ENCODE assay signal across 8 mouse cellular contexts in the genomic region with DNA sequence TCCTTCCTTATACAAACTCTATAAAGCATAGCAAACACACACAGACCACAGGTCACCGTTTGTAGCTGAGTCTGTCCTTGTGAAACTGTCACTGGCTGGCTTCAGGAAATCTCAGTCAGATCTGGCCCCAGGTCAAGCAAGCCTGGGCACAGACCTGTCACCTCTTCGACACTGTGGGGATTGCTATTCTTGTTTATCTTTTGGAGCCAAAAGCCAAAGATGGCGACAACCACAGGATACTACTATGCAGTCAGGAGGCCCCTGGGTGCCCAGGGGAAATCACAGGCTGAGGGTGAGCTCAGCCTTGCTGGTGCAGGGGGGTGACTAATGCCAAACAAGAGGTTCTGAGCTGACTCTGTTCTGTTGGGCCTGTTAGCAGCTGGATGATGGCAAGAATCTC. TPM values are rescaled to one million over a fixed set of nuclear protein-coding genes. Genes with fewer than 3 reads are reported as not detected.
DNase-seq lines count a peak whose midpoint lies in the region; ATAC-seq and TF ChIP-seq lines count a peak whose summit lies in the region.
"Had no signal": no experiment of that assay in that cellular context is flagged by ENCODE, and none has a peak within 500 bp of the region (broad histone marks: within the 10 kb centered on the region; RNA-seq: fewer than 3 reads in every experiment).

No protein-coding gene starts in this region.

- no peak; the same call in 1 of the 2 replicates for TF ChIP-seq RAD21 in CH12.LX (IDR thresholded peaks at IDR 0.05; ENCODE audit: low read depth, low read length)

- TF ChIP-seq EP300 in CH12.LX (IDR thresholded peaks at IDR 0.05; ENCODE audit: low read length), result peak; percentile 51; the same call in 1 of the 2 replicates

- peak overlapping the region; percentile 7; the same call in 1 of the 2 replicates for H3K27ac ChIP-seq in liver, embryonic 15.5 days (replicated peaks)
- H3K27ac ChIP-seq in liver, embryonic 11.5 days (ENCODE audit: low read depth, low read length), result no peak overlapping the region
- H3K27ac ChIP-seq in CH12.LX (ENCODE audit: insufficient read depth, low read depth) (peak overlapping the region; percentile 94), macrophage (peak overlapping the region; percentile 15; the same call in 1 of the 2 replicates)
- no peak overlapping the region for H3K27ac ChIP-seq in forebrain, embryonic 15.5 days (replicated peaks)

- no peak overlapping the region for H3K4me3 ChIP-seq in liver, embryonic 15.5 days (replicated peaks)
- no peak overlapping the region for H3K4me3 ChIP-seq in liver, embryonic 11.5 days (ENCODE audit: low read depth, low read length)
- H3K4me3 ChIP-seq in CH12.LX (replicated peaks in 1 of 3; ENCODE audit: low read depth in 2 of 3, low read length in 2 of 3, poor library complexity in 1 of 3), result peak overlapping the region in 1 of 3 experiments; percentile 19
- H3K4me3 ChIP-seq in macrophage (ENCODE audit: inconsistent target), result no peak overlapping the region
- H3K4me3 ChIP-seq in forebrain, embryonic 15.5 days, result no peak overlapping the region

- peaks cover 87% of the 10 kb centered on the region for H3K4me1 ChIP-seq in liver, embryonic 15.5 days (replicated peaks)
- H3K4me1 ChIP-seq in liver, embryonic 11.5 days (replicated peaks; ENCODE audit: control insufficient read depth, insufficient read depth, low read length), result peaks cover 83% of the 10 kb centered on the region
- peaks cover 44 to 87% of the 10 kb centered on the region in 2 experiments for H3K4me1 ChIP-seq in CH12.LX (ENCODE audit: control insufficient read depth in 1 of 2, insufficient read depth in 2 of 2)
- peaks cover 63% of the 10 kb centered on the region for H3K4me1 ChIP-seq in forebrain, embryonic 15.5 days

- TF ChIP-seq CTCF in CH12.LX (conservative IDR thresholded peaks at IDR 0.05 in 1 of 2, IDR thresholded peaks at IDR 0.05 in 1 of 2; ENCODE audit: low read depth in 2 of 2, low read length in 2 of 2), result no peak

- no peak overlapping the region for H3K9ac ChIP-seq in liver, embryonic 15.5 days
- no peak overlapping the region for H3K9ac ChIP-seq in liver, embryonic 11.5 days (ENCODE audit: low read depth, low read length)
- peak overlapping the region; percentile 58 for H3K9ac ChIP-seq in CH12.LX (ENCODE audit: insufficient read depth, low read depth)
- no peak overlapping the region for H3K9ac ChIP-seq in forebrain, embryonic 15.5 days (replicated peaks)

- no peaks in the 10 kb centered on the region for H3K36me3 ChIP-seq in liver, embryonic 15.5 days (replicated peaks)
- H3K36me3 ChIP-seq in liver, embryonic 11.5 days (ENCODE audit: control insufficient read depth, insufficient read depth, low read length), result no peaks in the 10 kb centered on the region
- H3K36me3 ChIP-seq in CH12.LX (replicated peaks in 1 of 2; ENCODE audit: control insufficient read depth in 1 of 2, insufficient read depth in 1 of 2, low read length in 1 of 2) (peaks cover 2 to 25% of the 10 kb centered on the region in 2 experiments), macrophage (ENCODE audit: inconsistent target) (no peaks in the 10 kb centered on the region)
- no peaks in the 10 kb centered on the region for H3K36me3 ChIP-seq in forebrain, embryonic 15.5 days

- in situ Hi-C loops in CH12.LX (cut with MboI; ENCODE audit: low pct_ligation_motif_present, low pct_unique_long_range_greater_than_20kb, low sequenced_read_pairs), result no loop called here

- dilution Hi-C loops in CH12.LX (cut with MboI; ENCODE audit: extremely low pct_ligation_motif_present, extremely low pct_unique_long_range_greater_than_20kb, low sequenced_read_pairs), result no loop called here

- no peaks in the 10 kb centered on the region for H3K9me3 ChIP-seq in liver, embryonic 15.5 days (replicated peaks)
- H3K9me3 ChIP-seq in liver, embryonic 11.5 days (ENCODE audit: control insufficient read depth, low read length), result no peaks in the 10 kb centered on the region
- no peaks in the 10 kb centered on the region for H3K9me3 ChIP-seq in CH12.LX (replicated peaks; ENCODE audit: low read length)
- H3K9me3 ChIP-seq in forebrain, embryonic 15.5 days, result no peaks in the 10 kb centered on the region

- DNase-seq in liver, embryonic 11.5 days (ENCODE audit: low spot score), result no peak
- peak; percentile 66 for DNase-seq in CH12.LX (ENCODE audit: extremely low read depth)
- peak; percentile 38 for DNase-seq in heart, adult 8-10 months (ENCODE audit: low spot score)
- DNase-seq in ovary, postnatal 36 days (ENCODE audit: low spot score), result no peak
- DNase-seq: lung, postnatal 36 days had no signal

- H3K79me2 ChIP-seq in CH12.LX (replicated peaks; ENCODE audit: control insufficient read depth, extremely low read depth, insufficient read depth, poor library complexity, severe bottlenecking) (peaks cover 86% of the 10 kb centered on the region), macrophage (ENCODE audit: inconsistent target) (peaks cover 95% of the 10 kb centered on the region; the same call in 1 of the 2 replicates)

- ATAC-seq in liver, embryonic 15.5 days (ENCODE audit: insufficient read depth), result no peak
- no peak for ATAC-seq in liver, embryonic 11.5 days (replicated peaks; ENCODE audit: low FRiP score)
- no peak for ATAC-seq in forebrain, embryonic 15.5 days (replicated peaks)

- no peak overlapping the region; the same call in 1 of the 2 replicates for H3K4me2 ChIP-seq in liver, embryonic 15.5 days
- no peak overlapping the region for H3K4me2 ChIP-seq in liver, embryonic 11.5 days
- H3K4me2 ChIP-seq in CH12.LX (ENCODE audit: insufficient read depth, low read depth, poor library complexity, severe bottlenecking), result peak overlapping the region; percentile 89
- H3K4me2 ChIP-seq in forebrain, embryonic 15.5 days (replicated peaks), result no peak overlapping the region

- H3K27me3 ChIP-seq in liver, embryonic 15.5 days, result no peaks in the 10 kb centered on the region
- H3K27me3 ChIP-seq in liver, embryonic 11.5 days (replicated peaks; ENCODE audit: control insufficient read depth, insufficient read depth, low read length), result no peaks in the 10 kb centered on the region
- H3K27me3 ChIP-seq in CH12.LX (replicated peaks), result no peaks in the 10 kb centered on the region
- H3K27me3 ChIP-seq in forebrain, embryonic 15.5 days, result no peaks in the 10 kb centered on the region

- WGBS in liver, embryonic 15.5 days (ENCODE audit: insufficient replicate concordance), result 3% methylated on average over 3 of the region's 3 CpGs
- 16% methylated on average over 3 of the region's 3 CpGs for WGBS in liver, embryonic 11.5 days
- WGBS in macrophage (ENCODE audit: missing documents), result 26% methylated on average over 3 of the region's 3 CpGs
- 65% methylated on average over 3 of the region's 3 CpGs for WGBS in forebrain, embryonic 15.5 days

- no peak for TF ChIP-seq POLR2A in CH12.LX (IDR thresholded peaks at IDR 0.05; ENCODE audit: low read depth, low read length)

TF ChIP-seq in CH12.LX, 34 proteins besides CTCF, POLR2A, EP300 and RAD21 (continues in another document):
- TF ChIP-seq TCF12 (IDR thresholded peaks at IDR 0.05; ENCODE audit: low read depth, low read length) (peak; percentile 65; the same call in 1 of the 2 replicates), RCOR1 (conservative IDR thresholded peaks at IDR 0.05; ENCODE audit: low read depth, low read length) (no peak), UBTF (IDR thresholded peaks at IDR 0.05; ENCODE audit: low read depth, low read length) (0 out of 2 replicates have a peak, but pooled peaks have one; percentile 75), JUN (IDR thresholded peaks at IDR 0.05; ENCODE audit: insufficient read depth, low read depth, low read length) (no peak), ZNF384 (IDR thresholded peaks at IDR 0.05; ENCODE audit: low read depth, low read length) (no peak), MAZ (IDR thresholded peaks at IDR 0.05; ENCODE audit: low read depth, low read length) (no peak), ZC3H11A (IDR thresholded peaks at IDR 0.05; ENCODE audit: low read depth, low read length) (no peak), ZKSCAN1 (IDR thresholded peaks at IDR 0.05; ENCODE audit: borderline replicate concordance, low read depth, low read length) (no peak), TBP (conservative IDR thresholded peaks at IDR 0.05; ENCODE audit: low read depth, low read length) (0 out of 2 replicates have a peak, but pooled peaks have one; percentile 50), ELF1 (IDR thresholded peaks at IDR 0.05; ENCODE audit: low read depth, low read length) (no peak), E2F4 (IDR thresholded peaks at IDR 0.05; ENCODE audit: insufficient replicate concordance, low read depth, low read length) (no peak), ZMIZ1 (IDR thresholded peaks at IDR 0.05; ENCODE audit: low read depth, low read length) (no peak; the same call in 1 of the 2 replicates)

RNA-seq across cellular contexts. Expression of a gene that starts 10.4 kb away (rescaled TPM):
- 4.7 and 5.8 TPM in 2 replicates for polyA plus RNA-seq in liver, embryonic 15.5 days (2015; fragmentation: Nextera tagmentation; extraction: Ambion mirVana)
- 6.0 and 6.6 TPM in 2 replicates for polyA plus RNA-seq in liver, embryonic 11.5 days (2014; fragmentation: Nextera tagmentation; extraction: Ambion mirVana)
- total RNA-seq in CH12.LX (2012; rRNA removed) (46.6 and 48.5 TPM in 2 replicates), CH12.LX (2014; rRNA removed) (31.5 and 31.7 TPM in 2 replicates)
- polyA plus RNA-seq in CH12.LX (2012; ENCODE audit: insufficient read length, low read depth) (46.8 and 47.3 TPM in 2 replicates), macrophage (2018) (18.3 to 31.2 TPM (median 24.0 TPM) in 3 replicates)
- total RNA-seq in heart, adult 8-10 months (2022), result 10 to 100 TPM in 3 of 4 experiments, 1 to 10 TPM in 1; 8.2 to 13.1 (median 12.1) TPM
- total RNA-seq in macrophage (2018; cell fraction: chromatin; rRNA removed), result 100 to 1,000 TPM in 16 of 26 experiments, 10 to 100 TPM in 10; 23.1 to 149 (median 116) TPM
- total RNA-seq in macrophage (2018; cell fraction: cytosol; rRNA removed), result 10 to 100 TPM; 20.9 to 53.1 (median 35.9) TPM
- 100 to 1,000 TPM in 1 of 26 experiments, 10 to 100 TPM in 25; 20.9 to 101 (median 75.0) TPM for total RNA-seq in macrophage (2018; cell fraction: nucleus; rRNA removed)
- 12.6 and 13.9 TPM in 2 replicates for polyA plus RNA-seq in forebrain, embryonic 15.5 days (2015; fragmentation: Nextera tagmentation; extraction: Ambion mirVana)

RNA-seq across cellular contexts. Expression of a gene that starts 25.7 kb away (rescaled TPM):
- polyA plus RNA-seq in liver, embryonic 15.5 days (2015; fragmentation: Nextera tagmentation; extraction: Ambion mirVana), result 0.48 and 0.50 TPM in 2 replicates
- polyA plus RNA-seq in liver, embryonic 11.5 days (2014; fragmentation: Nextera tagmentation; extraction: Ambion mirVana), result 2.2 and 2.8 TPM in 2 replicates
- 0.92 and 2.1 TPM in 2 replicates for total RNA-seq in CH12.LX (2012; rRNA removed)
- total RNA-seq in CH12.LX (2014; rRNA removed), result 0.74 and 1.2 TPM in 2 replicates
- 1.2 and 1.8 TPM in 2 replicates for polyA plus RNA-seq in CH12.LX (2012; ENCODE audit: insufficient read length, low read depth)
- 1 to 10 TPM; 1.2 to 2.0 (median 1.9) TPM for total RNA-seq in heart, adult 8-10 months (2022)
- 1 to 10 TPM in 4 of 26 experiments, under 1 TPM in 6, not detected in 16; 0.37 to 2.0 (median 0.86) TPM for total RNA-seq in macrophage (2018; cell fraction: chromatin; rRNA removed)
- total RNA-seq in macrophage (2018; cell fraction: cytosol; rRNA removed), result 1 to 10 TPM in 10 of 26 experiments, under 1 TPM in 16; 0.29 to 1.6 (median 0.92) TPM
- total RNA-seq in macrophage (2018; cell fraction: nucleus; rRNA removed), result 1 to 10 TPM in 5 of 26 experiments, under 1 TPM in 14, not detected in 7; 0.29 to 2.3 (median 0.63) TPM
- 0.59 to 1.1 TPM (median 0.90 TPM) in 3 replicates for polyA plus RNA-seq in macrophage (2018)
- 30.6 and 31.5 TPM in 2 replicates for polyA plus RNA-seq in forebrain, embryonic 15.5 days (2015; fragmentation: Nextera tagmentation; extraction: Ambion mirVana)

Comparison
In these comparisons a context has a peak if more than half of its experiments do, and no peak if none do; other contexts are left out.
1. H3K27ac ChIP-seq: peak in liver, embryonic 15.5 days (single experiment), CH12.LX (single experiment) and macrophage (single experiment); none in liver, embryonic 11.5 days (single experiment) and forebrain, embryonic 15.5 days (single experiment).
2. DNase-seq: peak in CH12.LX (single experiment) and heart, adult 8-10 months (single experiment); none in liver, embryonic 11.5 days (single experiment) and ovary, postnatal 36 days (single experiment).